Mouse (Mus musculus) retina, postnatal 1 day (tissue): ENCODE data around the gene Ntn5.
"Not testable (repeated sequence)": the region's sequence is repeated elsewhere in the genome, so short reads cannot be mapped to it uniquely, and the experiment has no call there.

Experiments used
- DNase-seq: peaks from one replicate; pipeline ENCODE4 v3.0.0-alpha.2; 2012

The Ntn5 gene

GRCm38 (mm10) chr7:45660746-45661478 lies 22.9 kb upstream of the Ntn5 start:
- DNase-seq, result no peak

GRCm38 (mm10) chr7:45661702-45662101 lies 22.1 kb upstream of the Ntn5 start:
- not testable (repeated sequence) for DNase-seq

- no peak for DNase-seq
Observed at GRCm38 (mm10) chr7:45665303-45666138, 18.3 kb upstream of the Ntn5 start.

GRCm38 (mm10) chr7:45666161-45666560 lies 17.7 kb upstream of the Ntn5 start, which contains the start of gene Fut2:
TSS of gene Fut2 (minus strand) at chr7:45666394.
- no peak for DNase-seq

GRCm38 (mm10) chr7:45667761-45668160 lies 16.1 kb upstream of the Ntn5 start:
- peak; percentile 24 for DNase-seq

- DNase-seq, result no peak
Observed at GRCm38 (mm10) chr7:45668921-45669320, 14.9 kb upstream of the Ntn5 start.

GRCm38 (mm10) chr7:45677627-45678295 lies 6.1 kb upstream of the Ntn5 start:
- no peak for DNase-seq

- no peak for DNase-seq
Observed at GRCm38 (mm10) chr7:45678513-45678912, 5.3 kb upstream of the Ntn5 start.

GRCm38 (mm10) chr7:45679966-45680621 lies 3.7 kb upstream of the Ntn5 start:
- no peak for DNase-seq

- no peak for DNase-seq
Observed at GRCm38 (mm10) chr7:45681046-45681736, 2.6 kb upstream of the Ntn5 start.

GRCm38 (mm10) chr7:45682144-45683126 lies 1.4 kb upstream of the Ntn5 start:
- DNase-seq, result peak; percentile 93

GRCm38 (mm10) chr7:45685811-45686210 lies 2.0 kb downstream of the Ntn5 start:
- no peak for DNase-seq

- no peak for DNase-seq
Observed at GRCm38 (mm10) chr7:45686841-45687240, 3.0 kb downstream of the Ntn5 start.

- no peak for DNase-seq
Observed at GRCm38 (mm10) chr7:45689099-45689498, 5.3 kb downstream of the Ntn5 start.

GRCm38 (mm10) chr7:45689800-45690199 lies 6.0 kb downstream of the Ntn5 start:
- no peak for DNase-seq

- DNase-seq, result no peak
Observed at GRCm38 (mm10) chr7:45692364-45692763, 8.5 kb downstream of the Ntn5 start.

- DNase-seq, result no peak
Observed at GRCm38 (mm10) chr7:45693921-45694591, 10.2 kb downstream of the Ntn5 start, which contains the start of gene Sec1. TSS of gene Sec1 (minus strand) at chr7:45694402.

- DNase-seq, result no peak
Observed at GRCm38 (mm10) chr7:45695098-45695497, 11.3 kb downstream of the Ntn5 start.

- DNase-seq, result no peak
Observed at GRCm38 (mm10) chr7:45697894-45698293, 14.1 kb downstream of the Ntn5 start.

- peak; percentile 35 for DNase-seq
Observed at GRCm38 (mm10) chr7:45699523-45700141, 15.8 kb downstream of the Ntn5 start, which contains the start of gene Car11. TSS of gene Car11 (plus strand) at chr7:45699843.
